Mouse (Mus musculus): ENCODE measurements around the gene Agbl1. TPM values are rescaled to one million over a fixed set of nuclear protein-coding genes. Genes with fewer than 3 reads are reported as not detected.

Gene Agbl1
- total RNA-seq, 1 experiment = not detected

DNA sequence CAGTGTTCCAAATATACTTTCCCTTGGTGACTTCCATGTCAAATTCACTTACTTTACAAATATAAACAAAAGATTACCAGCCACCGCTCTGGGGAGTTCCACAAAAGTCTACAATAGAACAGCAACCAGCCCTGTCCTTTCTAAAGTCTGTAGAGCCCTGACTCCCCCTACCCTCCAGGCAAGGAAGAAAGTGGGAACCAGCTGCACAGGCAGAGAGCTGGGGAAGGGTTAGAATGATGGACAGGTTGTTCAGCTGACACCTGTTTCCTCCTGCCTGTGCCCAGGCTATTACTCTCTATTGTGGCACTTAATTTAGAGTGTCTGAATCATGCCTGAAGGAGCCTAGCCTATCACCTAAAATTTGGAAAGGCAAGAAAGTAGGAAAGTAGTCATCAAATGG is 923.2 kb downstream of the Agbl1 start:
- TF ChIP-seq HCFC1 (IDR thresholded peaks at IDR 0.05; ENCODE audit: borderline replicate concordance, insufficient read depth, low read length) = no peak
- TF ChIP-seq ZNF384 (IDR thresholded peaks at IDR 0.05; ENCODE audit: low read depth, low read length) = no peak
- TF ChIP-seq ZC3H11A (IDR thresholded peaks at IDR 0.05; ENCODE audit: borderline replicate concordance, low read depth, low read length) = no peak
- no peak for TF ChIP-seq CHD2 (IDR thresholded peaks at IDR 0.05; ENCODE audit: low read depth, low read length)

DNA sequence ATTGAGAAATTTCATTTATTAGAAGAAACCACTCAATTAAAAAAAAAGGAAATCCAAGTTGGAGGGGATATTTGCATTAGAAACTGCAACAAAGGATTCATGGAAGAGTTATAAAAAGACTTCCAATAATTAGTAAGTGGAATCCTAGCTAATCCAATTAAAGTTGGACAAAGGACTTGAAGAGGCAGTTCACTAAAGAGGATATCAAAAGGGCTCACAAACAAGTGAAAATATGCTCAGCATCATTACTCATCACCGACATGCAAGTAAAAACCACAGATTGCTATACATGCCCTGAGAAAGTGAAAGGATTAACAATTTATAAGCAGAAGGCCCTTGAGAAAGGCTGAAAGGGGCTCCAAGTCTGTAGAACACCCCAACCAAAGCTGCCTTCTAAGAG is 935.2 kb downstream of the Agbl1 start:
- Histone ChIP-seq H3K9me3 (ENCODE audit: control insufficient read depth, insufficient read depth, low read depth, low read length) (no peaks in the 10 kb centered on the region), H3K4me1 (ENCODE audit: control insufficient read depth in 2 of 2, insufficient read depth in 2 of 2, low read length in 2 of 2, poor library complexity in 1 of 2) (no peaks in the 10 kb centered on the region), H3K36me3 (ENCODE audit: control insufficient read depth, insufficient read depth, low read length, poor library complexity, severe bottlenecking) (no peaks in the 10 kb centered on the region), H3K27ac (ENCODE audit: insufficient read depth, low read depth, low read length, poor library complexity, severe bottlenecking) (no peak overlapping the region), H3K4me3 (ENCODE audit: insufficient read depth in 1 of 2, low read depth in 1 of 2, low read length in 2 of 2, poor library complexity in 1 of 2, severe bottlenecking in 1 of 2) (no peak overlapping the region), H3K9ac (ENCODE audit: insufficient read depth, low read depth, low read length, poor library complexity, severe bottlenecking) (no peak overlapping the region)
- TF ChIP-seq ZNF384 (IDR thresholded peaks at IDR 0.05; ENCODE audit: low read depth, low read length) (no peak), ZC3H11A (IDR thresholded peaks at IDR 0.05; ENCODE audit: borderline replicate concordance, low read depth, low read length) (no peak), HCFC1 (IDR thresholded peaks at IDR 0.05; ENCODE audit: borderline replicate concordance, insufficient read depth, low read length) (no peak), CHD2 (IDR thresholded peaks at IDR 0.05; ENCODE audit: low read depth, low read length) (no peak)
- in situ Hi-C loops (cut with MboI; ENCODE audit: low sequenced_read_pairs in 2 of 2, unreplicated experiment in 2 of 2) = no loop called here
- no peak for DNase-seq (ENCODE audit: low read depth, low spot score)

More for the DNA sequence above, 923.2 kb downstream of the Agbl1 start:
- H3K9ac ChIP-seq (ENCODE audit: insufficient read depth, low read depth, low read length, poor library complexity, severe bottlenecking) = no peak overlapping the region
- no peak overlapping the region for H3K27ac ChIP-seq (ENCODE audit: insufficient read depth, low read depth, low read length, poor library complexity, severe bottlenecking)
- in situ Hi-C loops (cut with MboI; ENCODE audit: low sequenced_read_pairs in 2 of 2, unreplicated experiment in 2 of 2) = no loop called here
- no peaks in the 10 kb centered on the region for H3K9me3 ChIP-seq (ENCODE audit: control insufficient read depth, insufficient read depth, low read depth, low read length)
- DNase-seq (ENCODE audit: low read depth, low spot score) = no peak
- no peak overlapping the region for H3K4me3 ChIP-seq (ENCODE audit: insufficient read depth in 1 of 2, low read depth in 1 of 2, low read length in 2 of 2, poor library complexity in 1 of 2, severe bottlenecking in 1 of 2)
- no peaks in the 10 kb centered on the region for H3K4me1 ChIP-seq (ENCODE audit: control insufficient read depth in 2 of 2, insufficient read depth in 2 of 2, low read length in 2 of 2, poor library complexity in 1 of 2)
- no peaks in the 10 kb centered on the region for H3K36me3 ChIP-seq (ENCODE audit: control insufficient read depth, insufficient read depth, low read length, poor library complexity, severe bottlenecking)

Measured in ES-E14 (cell line).